Mouse (Mus musculus) stomach, postnatal 0 days (tissue): ENCODE results near the gene Mtmr3. TPM values are rescaled to one million over a fixed set of nuclear protein-coding genes. Genes with fewer than 3 reads are reported as not detected.
A peak's percentile ranks its signal among the peaks of the same experiment; 100 is the strongest.

Experiments used
- ATAC-seq: fragments of 200-750 bp; cut with Nextera tagmentation; 2 replicates; pipeline ENCODE4 v1.8.0; 2017; ENCODE audit not compliant: low FRiP score, low TSS enrichment
- DNase-seq: peaks from one replicate; pipeline ENCODE4 v3.0.0-alpha.2; 2016; ENCODE audit warnings: low spot score
- H3K27ac ChIP-seq: fragments of 300-500 bp; sonication (generic); replicated peaks from 2 replicates; pipeline ENCODE4 v1.5.1; 2014; ENCODE audit warnings: mild to moderate bottlenecking, control low read depth
- H3K27me3 ChIP-seq: fragments of 300-500 bp; sonication (generic); 2 replicates; pipeline ENCODE4 v1.6.1; 2014; ENCODE audit warnings: low read length; ENCODE audit not compliant: control insufficient read depth, insufficient read depth
- H3K36me3 ChIP-seq: fragments of 300-500 bp; sonication (generic); 2 replicates; pipeline ENCODE4 v1.6.1; 2014; ENCODE audit warnings: low read length, mixed read lengths; ENCODE audit not compliant: control insufficient read depth, insufficient read depth
- H3K4me1 ChIP-seq: fragments of 300-500 bp; sonication (generic); replicated peaks from 2 replicates; pipeline ENCODE4 v1.6.1; 2014; ENCODE audit warnings: antibody characterized with exemption; ENCODE audit not compliant: control insufficient read depth, insufficient read depth
- H3K4me2 ChIP-seq: fragments of 300-500 bp; sonication (generic); replicated peaks from 2 replicates; pipeline ENCODE4 v1.6.1; 2014; ENCODE audit warnings: low read depth, mild to moderate bottlenecking, control low read depth, moderate library complexity
- H3K4me3 ChIP-seq: fragments of 300-500 bp; sonication (generic); 2 replicates; pipeline ENCODE4 v1.5.1; 2014; ENCODE audit warnings: low read depth, low read length, control low read depth
- H3K9ac ChIP-seq: fragments of 300-500 bp; sonication (generic); 2 replicates; pipeline ENCODE4 v1.6.1; 2014; ENCODE audit warnings: mild to moderate bottlenecking, low read length, control low read depth, mixed read lengths
- H3K9me3 ChIP-seq: fragments of 300-500 bp; sonication (generic); 2 replicates; pipeline ENCODE4 v1.6.1; 2016; ENCODE audit warnings: low read length; ENCODE audit not compliant: control insufficient read depth
- CTCF ChIP-seq: IDR thresholded peaks from 2 replicates; pipeline ENCODE4 v1.5.1; 2016; ENCODE audit warnings: antibody characterized with exemption, low read depth, mild to moderate bottlenecking, moderate library complexity
- EP300 ChIP-seq: optimal IDR thresholded peaks from 2 replicates; pipeline ENCODE3; 2016; ENCODE audit warnings: antibody characterized with exemption
- WGBS: fragments of 180-500 bp; shearing (Covaris S2); extraction: QIAGEN DNeasy Blood & Tissue Kit; methylation state at CpG from one replicate; pipeline ENCODE4 v1.1.7; 2014; 5-methylcytosine and 5-hydroxymethylcytosine counted together
- polyA plus RNA-seq: library from polyadenylated mRNA; unstranded; fragments of >200 nt; fragmentation: Nextera tagmentation; extraction: Ambion mirVana; gene quantifications from 2 replicates; pipeline ENCODE4 v1.2.1, GENCODE M21; 2015

Mtmr3 gene
- polyA plus RNA-seq, 1 experiment from 2014 or later, result 11.7 TPM

GRCm38 (mm10) chr11:4622997-4623396 is 28.3 kb upstream of the Mtmr3 start:
- TF ChIP-seq EP300, result no peak
- TF ChIP-seq CTCF, result no peak
- Histone ChIP-seq H3K4me2 (no peak overlapping the region), H3K27ac (peak overlapping the region; percentile 31; the same call in 1 of the 2 replicates), H3K36me3 (no peaks in the 10 kb centered on the region), H3K9me3 (no peaks in the 10 kb centered on the region), H3K27me3 (no peaks in the 10 kb centered on the region), H3K4me3 (no peak overlapping the region), H3K9ac (no peak overlapping the region), H3K4me1 (no peaks in the 10 kb centered on the region)
- WGBS, result 53% methylated on average over 5 of the region's 5 CpGs
- ATAC-seq (no peak), DNase-seq (no peak)

- H3K9ac ChIP-seq, result no peak overlapping the region
- TF ChIP-seq EP300 (no peak), CTCF (no peak)
- no peaks in the 10 kb centered on the region for H3K27me3 ChIP-seq
- peak overlapping the region; percentile 31; the same call in 1 of the 2 replicates for H3K27ac ChIP-seq
- H3K4me1 ChIP-seq, result no peaks in the 10 kb centered on the region
- WGBS, result 53% methylated on average over 7 of the region's 7 CpGs
- no peak for DNase-seq
- H3K4me3 ChIP-seq, result no peak overlapping the region
- ATAC-seq, result no peak
- H3K4me2 ChIP-seq, result no peak overlapping the region
- H3K9me3 ChIP-seq, result no peaks in the 10 kb centered on the region
- H3K36me3 ChIP-seq, result no peaks in the 10 kb centered on the region
Measured at GRCm38 (mm10) chr11:4622442-4622986, 27.9 kb upstream of the Mtmr3 start.

- no peaks in the 10 kb centered on the region for H3K27me3 ChIP-seq
Measured at GRCm38 (mm10) chr11:4621866-4622265, 27.2 kb upstream of the Mtmr3 start.

GRCm38 (mm10) chr11:4620501-4621108 is 25.9 kb upstream of the Mtmr3 start:
- Histone ChIP-seq H3K9me3 (no peaks in the 10 kb centered on the region), H3K4me3 (no peak overlapping the region), H3K4me2 (no peak overlapping the region), H3K9ac (no peak overlapping the region), H3K27me3 (no peaks in the 10 kb centered on the region), H3K36me3 (no peaks in the 10 kb centered on the region), H3K27ac (no peak overlapping the region), H3K4me1 (no peaks in the 10 kb centered on the region)
- DNase-seq, result no peak
- 50% methylated on average over 13 of the region's 13 CpGs for WGBS
- no peak for TF ChIP-seq EP300
- TF ChIP-seq CTCF, result no peak
- ATAC-seq, result no peak

More at GRCm38 (mm10) chr11:4621866-4622265, 27.2 kb upstream of the Mtmr3 start:
- no peak overlapping the region for H3K9ac ChIP-seq
- H3K4me3 ChIP-seq, result no peak overlapping the region
- no peaks in the 10 kb centered on the region for H3K4me1 ChIP-seq
- no peak overlapping the region for H3K4me2 ChIP-seq
- no peaks in the 10 kb centered on the region for H3K36me3 ChIP-seq
- no peak overlapping the region for H3K27ac ChIP-seq
- no peak for DNase-seq
- WGBS, result 58% methylated on average over 4 of the region's 4 CpGs
- H3K9me3 ChIP-seq, result no peaks in the 10 kb centered on the region
- TF ChIP-seq EP300 (no peak), CTCF (no peak)
- ATAC-seq, result no peak

- Histone ChIP-seq H3K9ac (no peak within 1 kb of the TSS), H3K27ac (no peak within 1 kb of the TSS), H3K27me3 (no peaks in the 10 kb centered on the region), H3K4me3 (no peak within 1 kb of the TSS), H3K4me2 (no peak within 1 kb of the TSS), H3K4me1 (no peaks in the 10 kb centered on the region), H3K9me3 (no peaks in the 10 kb centered on the region), H3K36me3 (no peaks in the 10 kb centered on the region)
- TF ChIP-seq CTCF, result no peak
- no peak for TF ChIP-seq EP300
- ATAC-seq, result no peak
- 72% methylated on average over 16 of the region's 16 CpGs for WGBS
- no peak for DNase-seq
Measured at GRCm38 (mm10) chr11:4620017-4620485, 25.4 kb upstream of the Mtmr3 start, which contains the start of gene Gm11032. Gene Gm11032 (plus strand): TSS chr11:4620067.

GRCm38 (mm10) chr11:4611904-4612303 is 17.2 kb upstream of the Mtmr3 start:
- 55% methylated on average over 2 of the region's 2 CpGs for WGBS

More at GRCm38 (mm10) chr11:4611904-4612303, 17.2 kb upstream of the Mtmr3 start:
- Histone ChIP-seq H3K27ac (0 out of 2 replicates have a peak overlapping the region, but pooled peaks have one; percentile 2), H3K4me2 (no peak overlapping the region), H3K9ac (no peak overlapping the region), H3K4me1 (no peaks in the 10 kb centered on the region), H3K36me3 (no peaks in the 10 kb centered on the region), H3K9me3 (no peaks in the 10 kb centered on the region), H3K27me3 (no peaks in the 10 kb centered on the region), H3K4me3 (no peak overlapping the region)
- DNase-seq (no peak), ATAC-seq (no peak)
- no peak for TF ChIP-seq CTCF
- TF ChIP-seq EP300, result no peak
